Mouse (Mus musculus) 3T3-L1 (cell line): ENCODE data around the gene Rpl9.

Experiments used
- DNase-seq: peaks from one replicate; pipeline ENCODE4 v3.0.0-alpha.2; 2015; ENCODE audit warnings: low read depth, low spot score

The Rpl9 gene

GRCm38 (mm10) chr5:65390648-65391644 lies at the start of gene Rpl9, which contains the start of gene Lias:
Rpl9 (minus strand) TSS chr5:65391444.
Lias (plus strand) TSS chr5:65391497.
- DNase-seq: peak; percentile 96

GRCm38 (mm10) chr5:65438041-65438440 lies 46.8 kb upstream of the Rpl9 start:
- peak; percentile 96 for DNase-seq

- peak; percentile 98 for DNase-seq
Observed at GRCm38 (mm10) chr5:65435806-65436561, 44.7 kb upstream of the Rpl9 start, which contains the start of gene Ugdh. Ugdh (minus strand) TSS chr5:65435949.

- peak; percentile 71 for DNase-seq
Observed at GRCm38 (mm10) chr5:65435363-65435805, 44.1 kb upstream of the Rpl9 start.

GRCm38 (mm10) chr5:65434471-65435362 lies 43.5 kb upstream of the Rpl9 start:
- peak; percentile 69 for DNase-seq

- no peak for DNase-seq
Observed at GRCm38 (mm10) chr5:65429441-65429840, 38.2 kb upstream of the Rpl9 start.

GRCm38 (mm10) chr5:65428321-65428720 lies 37.1 kb upstream of the Rpl9 start:
- DNase-seq: peak; percentile 31

- DNase-seq: no peak
Observed at GRCm38 (mm10) chr5:65425251-65425650, 34.0 kb upstream of the Rpl9 start.

GRCm38 (mm10) chr5:65424215-65424614 lies 33.0 kb upstream of the Rpl9 start:
- DNase-seq: no peak

- DNase-seq: no peak
Observed at GRCm38 (mm10) chr5:65422803-65423202, 31.6 kb upstream of the Rpl9 start.

GRCm38 (mm10) chr5:65420822-65421221 lies 29.6 kb upstream of the Rpl9 start:
- DNase-seq: no peak

GRCm38 (mm10) chr5:65419136-65419535 lies 27.9 kb upstream of the Rpl9 start:
- DNase-seq: no peak

- DNase-seq: no peak
Observed at GRCm38 (mm10) chr5:65415653-65416458, 24.6 kb upstream of the Rpl9 start.

- no peak for DNase-seq
Observed at GRCm38 (mm10) chr5:65407989-65408388, 16.7 kb upstream of the Rpl9 start.

GRCm38 (mm10) chr5:65401251-65401994 lies 10.2 kb upstream of the Rpl9 start:
- peak; percentile 92 for DNase-seq

GRCm38 (mm10) chr5:65394425-65394824 lies 3.2 kb upstream of the Rpl9 start:
- peak; percentile 15 for DNase-seq

GRCm38 (mm10) chr5:65391753-65392152 lies 509 bp upstream of the Rpl9 start:
- DNase-seq: peak; percentile 61

GRCm38 (mm10) chr5:65387008-65387867 lies 4.0 kb downstream of the Rpl9 start:
- peak; percentile 15 for DNase-seq

- DNase-seq: no peak
Observed at GRCm38 (mm10) chr5:65385704-65386103, 5.5 kb downstream of the Rpl9 start.
